Mouse (Mus musculus) heart, postnatal 0 days (tissue): ENCODE measurements around the gene Cyb5d1.

Source experiments
- CTCF ChIP-seq: IDR thresholded peaks from 2 replicates; pipeline ENCODE4 v1.5.1; 2016; ENCODE audit warnings: antibody characterized with exemption, control low read depth, low read depth
- EP300 ChIP-seq: IDR thresholded peaks from 2 replicates; pipeline ENCODE4 v1.6.1; 2016; ENCODE audit warnings: antibody characterized with exemption, low read depth

- TF ChIP-seq CTCF (no peak), EP300 (no peak)
Observed at GRCm38 (mm10) chr11:69420554-69421000, 25.1 kb upstream of the Cyb5d1 start.
